Mouse (Mus musculus) heart, postnatal 0 days (tissue): ENCODE results near the gene Brsk1. TPM values are rescaled to one million over a fixed set of nuclear protein-coding genes. Genes with fewer than 3 reads are reported as not detected.
A peak's percentile ranks its signal among the peaks of the same experiment; 100 is the strongest.

Experiments used
- ATAC-seq: fragments of 200-750 bp; cut with Nextera tagmentation; 2 replicates; pipeline ENCODE4 v1.8.0; 2017; ENCODE audit warnings: low read depth, moderate number of reproducible peaks, moderate library complexity; ENCODE audit not compliant: insufficient read depth
- DNase-seq: peaks from one replicate; pipeline ENCODE4 v3.0.0-alpha.2; 2016; ENCODE audit warnings: low spot score
- H3K27ac ChIP-seq: fragments of 300-500 bp; sonication (generic); 2 replicates; pipeline ENCODE4 v1.5.1; 2014; ENCODE audit warnings: low read depth, mild to moderate bottlenecking
- H3K27me3 ChIP-seq: fragments of 300-500 bp; sonication (generic); 2 replicates; pipeline ENCODE4 v1.6.1; 2014; ENCODE audit warnings: low read length, mixed read lengths; ENCODE audit not compliant: control insufficient read depth, insufficient read depth
- H3K36me3 ChIP-seq: fragments of 300-500 bp; sonication (generic); replicated peaks from 2 replicates; pipeline ENCODE4 v1.6.1; 2014; ENCODE audit warnings: low read length, mixed read lengths; ENCODE audit not compliant: control insufficient read depth, insufficient read depth
- H3K4me1 ChIP-seq: fragments of 300-500 bp; sonication (generic); 2 replicates; pipeline ENCODE4 v1.6.1; 2014; ENCODE audit warnings: antibody characterized with exemption; ENCODE audit not compliant: control insufficient read depth, insufficient read depth
- H3K4me2 ChIP-seq: fragments of 300-500 bp; sonication (generic); 2 replicates; pipeline ENCODE4 v1.6.1; 2014; ENCODE audit warnings: low read depth, mild to moderate bottlenecking, low read length, moderate library complexity
- H3K4me3 ChIP-seq: fragments of 300-500 bp; sonication (generic); 2 replicates; pipeline ENCODE4 v1.5.1; 2014; ENCODE audit warnings: low read depth, low read length
- H3K9ac ChIP-seq: fragments of 300-500 bp; sonication (generic); replicated peaks from 2 replicates; pipeline ENCODE4 v1.6.1; 2014; ENCODE audit warnings: low read depth, low read length, mixed read lengths
- H3K9me3 ChIP-seq: fragments of 300-500 bp; sonication (generic); replicated peaks from 2 replicates; pipeline ENCODE4 v1.6.1; 2016; ENCODE audit warnings: low read length; ENCODE audit not compliant: control insufficient read depth
- CTCF ChIP-seq: IDR thresholded peaks from 2 replicates; pipeline ENCODE4 v1.5.1; 2016; ENCODE audit warnings: antibody characterized with exemption, control low read depth, low read depth
- EP300 ChIP-seq: IDR thresholded peaks from 2 replicates; pipeline ENCODE4 v1.6.1; 2016; ENCODE audit warnings: antibody characterized with exemption, low read depth
- WGBS: fragments of 180-500 bp; shearing (Covaris S2); extraction: QIAGEN DNeasy Blood & Tissue Kit; methylation state at CpG from one replicate; pipeline ENCODE4 v1.1.7; 2014; 5-methylcytosine and 5-hydroxymethylcytosine counted together
- polyA plus RNA-seq: library from polyadenylated mRNA; unstranded; fragments of >200 nt; fragmentation: Nextera tagmentation; extraction: Ambion mirVana; gene quantifications from 2 replicates; pipeline ENCODE4 v1.2.1, GENCODE M21; 2015
- total RNA-seq: library from RNA; depleted of rRNA; stranded (reverse); fragments of >200 nt; gene quantifications from 2 replicates; pipeline ENCODE4 v1.2.3, GENCODE M21; 2014; ENCODE audit warnings: low replicate concordance; rRNA removed

Brsk1 gene
- total RNA-seq (7.1 and 10.9 TPM in 2 replicates), polyA plus RNA-seq (0.22 and 0.36 TPM in 2 replicates)

- Histone ChIP-seq H3K27me3 (no peaks in the 10 kb centered on the region), H3K27ac (peak within 1 kb of the TSS; percentile 71), H3K9me3 (no peaks in the 10 kb centered on the region), H3K4me2 (peak within 1 kb of the TSS; percentile 100), H3K9ac (peak within 1 kb of the TSS; percentile 93), H3K4me1 (no peaks in the 10 kb centered on the region), H3K4me3 (peak within 1 kb of the TSS; percentile 74), H3K36me3 (no peaks in the 10 kb centered on the region; the same call in 1 of the 2 replicates)
- ATAC-seq: peak; percentile 70
- 2% methylated on average over 6 of the region's 18 CpGs for WGBS
- DNase-seq: peak; percentile 16
- no peak for TF ChIP-seq CTCF
- TF ChIP-seq EP300: no peak
These were observed at the start of gene Brsk1 for GRCm38 (mm10) chr7:4690387-4690786. TSS of gene Brsk1 (plus strand) at chr7:4690604.

GRCm38 (mm10) chr7:4641155-4641554 is 49.2 kb upstream of the Brsk1 start:
- H3K4me2 ChIP-seq: no peak overlapping the region
- no peak overlapping the region for H3K27ac ChIP-seq
- peaks cover 88% of the 10 kb centered on the region for H3K36me3 ChIP-seq
- H3K27me3 ChIP-seq: no peaks in the 10 kb centered on the region
- TF ChIP-seq CTCF (no peak), EP300 (no peak)
- H3K9ac ChIP-seq: no peak overlapping the region
- no peak for DNase-seq
- no peak for ATAC-seq
- 83% methylated on average over 11 of the region's 11 CpGs for WGBS
- no peaks in the 10 kb centered on the region for H3K4me1 ChIP-seq
- no peaks in the 10 kb centered on the region for H3K9me3 ChIP-seq
- H3K4me3 ChIP-seq: no peak overlapping the region

GRCm38 (mm10) chr7:4641956-4642355 is 48.4 kb upstream of the Brsk1 start:
- no peak for DNase-seq
- ATAC-seq: no peak
- H3K27me3 ChIP-seq: no peaks in the 10 kb centered on the region
- TF ChIP-seq CTCF (no peak), EP300 (no peak)
- peaks cover 93% of the 10 kb centered on the region for H3K36me3 ChIP-seq
- 67% methylated on average over 7 of the region's 7 CpGs for WGBS
- no peak overlapping the region for H3K4me3 ChIP-seq
- H3K9ac ChIP-seq: no peak overlapping the region
- no peaks in the 10 kb centered on the region for H3K9me3 ChIP-seq
- peaks cover 4% of the 10 kb centered on the region; the same call in 1 of the 2 replicates for H3K4me1 ChIP-seq
- H3K27ac ChIP-seq: no peak overlapping the region
- H3K4me2 ChIP-seq: no peak overlapping the region

GRCm38 (mm10) chr7:4643225-4643624 is 47.2 kb upstream of the Brsk1 start:
- H3K4me1 ChIP-seq: peaks cover 9% of the 10 kb centered on the region; the same call in 1 of the 2 replicates
- no peaks in the 10 kb centered on the region for H3K9me3 ChIP-seq
- H3K4me3 ChIP-seq: no peak overlapping the region
- no peaks in the 10 kb centered on the region for H3K27me3 ChIP-seq
- no peak for DNase-seq
- no peak overlapping the region for H3K27ac ChIP-seq
- TF ChIP-seq EP300 (no peak), CTCF (no peak)
- H3K4me2 ChIP-seq: no peak overlapping the region
- H3K36me3 ChIP-seq: peaks cover 85% of the 10 kb centered on the region
- no peak for ATAC-seq
- H3K9ac ChIP-seq: no peak overlapping the region
- 75% methylated on average over 6 of the region's 6 CpGs for WGBS

- TF ChIP-seq EP300 (no peak), CTCF (no peak)
- peaks cover 52% of the 10 kb centered on the region for H3K36me3 ChIP-seq
- ATAC-seq: no peak
- no peaks in the 10 kb centered on the region for H3K9me3 ChIP-seq
- no peak overlapping the region for H3K9ac ChIP-seq
- no peaks in the 10 kb centered on the region for H3K27me3 ChIP-seq
- H3K4me1 ChIP-seq: peaks cover 9% of the 10 kb centered on the region; the same call in 1 of the 2 replicates
- WGBS: 88% methylated on average over 3 of the region's 3 CpGs
- DNase-seq: no peak
- H3K4me2 ChIP-seq: no peak overlapping the region
- H3K27ac ChIP-seq: peak overlapping the region; percentile 51
- no peak overlapping the region for H3K4me3 ChIP-seq
These were observed 43.6 kb upstream of the Brsk1 start for GRCm38 (mm10) chr7:4646806-4647205.

- WGBS: 17% methylated on average over 6 of the region's 6 CpGs
- Histone ChIP-seq H3K4me1 (peaks cover 9% of the 10 kb centered on the region; the same call in 1 of the 2 replicates), H3K9ac (no peak overlapping the region), H3K9me3 (no peaks in the 10 kb centered on the region), H3K4me3 (no peak overlapping the region), H3K4me2 (no peak overlapping the region), H3K36me3 (peaks cover 48% of the 10 kb centered on the region), H3K27me3 (no peaks in the 10 kb centered on the region), H3K27ac (peak overlapping the region; percentile 51)
- ATAC-seq (peak; percentile 87), DNase-seq (peak; percentile 44)
- no peak for TF ChIP-seq EP300
These were observed 43.1 kb upstream of the Brsk1 start for GRCm38 (mm10) chr7:4647291-4647690.
